Mouse (Mus musculus): Measurements from ENCODE around the gene Zfp871.

- no peak for TF ChIP-seq CTCF (IDR thresholded peaks at IDR 0.05; ENCODE audit: low read depth, low read length)
- TF ChIP-seq POLR2AphosphoS5 (IDR thresholded peaks at IDR 0.05; ENCODE audit: insufficient replicate concordance, low read depth, low read length), result no peak
- TF ChIP-seq TAL1 (conservative IDR thresholded peaks at IDR 0.05; ENCODE audit: low read depth, low read length), result no peak
- TF ChIP-seq GATA1 (IDR thresholded peaks at IDR 0.05; ENCODE audit: borderline replicate concordance, low read length), result no peak
Observed at GRCm38 (mm10) chr17:32829540-32830417, 41.7 kb upstream of the Zfp871 start, which contains the start of gene Zfp799.

Measured in G1E (cell line).